Mouse (Mus musculus) neural tube, embryonic 14.5 days (tissue): Measurements from ENCODE around the gene Thpo. TPM values are rescaled to one million over a fixed set of nuclear protein-coding genes. Genes with fewer than 3 reads are reported as not detected.

Source experiments
- ATAC-seq: fragments of 200-750 bp; cut with Nextera tagmentation; 2 replicates; pipeline ENCODE4 v1.8.0; 2017; ENCODE audit warnings: low read depth, mild to moderate bottlenecking, moderate TSS enrichment, moderate library complexity
- H3K27ac ChIP-seq: fragments of 300-500 bp; sonication (generic); 2 replicates; pipeline ENCODE4 v1.5.1; 2014; ENCODE audit warnings: low read depth, mild to moderate bottlenecking, control low read depth, low read length, moderate library complexity, mixed read lengths
- H3K27me3 ChIP-seq: fragments of 300-500 bp; sonication (generic); 2 replicates; pipeline ENCODE4 v1.6.1; 2014; ENCODE audit warnings: low read length; ENCODE audit not compliant: control insufficient read depth, insufficient read depth
- H3K36me3 ChIP-seq: fragments of 300-500 bp; sonication (generic); 2 replicates; pipeline ENCODE4 v1.6.1; 2014; ENCODE audit warnings: low read length, mixed read lengths; ENCODE audit not compliant: control insufficient read depth, insufficient read depth
- H3K4me1 ChIP-seq: fragments of 300-500 bp; sonication (generic); 2 replicates; pipeline ENCODE4 v1.6.1; 2014; ENCODE audit warnings: low read length; ENCODE audit not compliant: control insufficient read depth, insufficient read depth
- H3K4me2 ChIP-seq: fragments of 300-500 bp; sonication (generic); 2 replicates; pipeline ENCODE4 v1.6.1; 2014; ENCODE audit warnings: mild to moderate bottlenecking, low read depth, low read length, control low read depth
- H3K4me3 ChIP-seq: fragments of 300-500 bp; sonication (generic); 2 replicates; pipeline ENCODE4 v1.5.1; 2014; ENCODE audit warnings: low read depth, low read length, control low read depth, mixed read lengths
- H3K9ac ChIP-seq: fragments of 300-500 bp; sonication (generic); replicated peaks from 2 replicates; pipeline ENCODE4 v1.6.1; 2014; ENCODE audit warnings: low read depth, mild to moderate bottlenecking, control low read depth, low read length, mixed read lengths
- H3K9me3 ChIP-seq: fragments of 300-500 bp; sonication (generic); 2 replicates; pipeline ENCODE4 v1.6.1; 2016; ENCODE audit warnings: low read length; ENCODE audit not compliant: control insufficient read depth
- WGBS: fragments of 180-500 bp; shearing (Covaris S2); extraction: QIAGEN DNeasy Blood & Tissue Kit; methylation state at CpG from one replicate; pipeline ENCODE4 v1.1.7; 2014; 5-methylcytosine and 5-hydroxymethylcytosine counted together
- polyA plus RNA-seq: library from polyadenylated mRNA; unstranded; fragments of >200 nt; fragmentation: Nextera tagmentation; extraction: Ambion mirVana; gene quantifications from 2 replicates; pipeline ENCODE4 v1.2.1, GENCODE M21; 2014

Thpo gene
- polyA plus RNA-seq, 1 experiment from 2014 or later: 1.6 TPM

DNA sequence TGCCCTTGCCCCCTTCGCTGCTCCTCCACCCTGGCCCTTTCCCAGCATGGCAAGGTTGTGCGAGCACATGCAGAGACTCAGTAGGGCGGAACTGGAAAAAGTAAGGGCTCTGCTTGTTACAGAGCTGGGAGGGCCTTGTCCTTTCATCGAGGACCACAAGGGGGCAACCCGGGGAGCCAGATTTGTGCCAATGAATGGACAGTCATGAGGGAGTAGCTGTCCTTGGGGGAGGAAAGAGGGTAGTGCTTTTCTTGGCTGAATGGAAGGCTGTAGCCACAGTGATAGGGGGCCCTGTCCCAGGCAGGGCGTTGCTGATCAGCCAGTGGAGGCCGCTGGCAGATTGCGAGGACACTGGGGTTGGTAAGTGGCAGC is 31.8 kb downstream of the Thpo start:
- 7% methylated on average over 8 of the region's 8 CpGs for WGBS
- H3K9ac ChIP-seq: no peak overlapping the region
- H3K4me3 ChIP-seq: no peak overlapping the region
- peak; percentile 79 for ATAC-seq
- H3K4me1 ChIP-seq: peaks cover 14% of the 10 kb centered on the region; the same call in 1 of the 2 replicates
- no peaks in the 10 kb centered on the region for H3K9me3 ChIP-seq
- H3K27ac ChIP-seq: peak overlapping the region; percentile 57; the same call in 1 of the 2 replicates
- peaks cover 32% of the 10 kb centered on the region for H3K36me3 ChIP-seq
- no peak overlapping the region for H3K4me2 ChIP-seq
- H3K27me3 ChIP-seq: no peaks in the 10 kb centered on the region

DNA sequence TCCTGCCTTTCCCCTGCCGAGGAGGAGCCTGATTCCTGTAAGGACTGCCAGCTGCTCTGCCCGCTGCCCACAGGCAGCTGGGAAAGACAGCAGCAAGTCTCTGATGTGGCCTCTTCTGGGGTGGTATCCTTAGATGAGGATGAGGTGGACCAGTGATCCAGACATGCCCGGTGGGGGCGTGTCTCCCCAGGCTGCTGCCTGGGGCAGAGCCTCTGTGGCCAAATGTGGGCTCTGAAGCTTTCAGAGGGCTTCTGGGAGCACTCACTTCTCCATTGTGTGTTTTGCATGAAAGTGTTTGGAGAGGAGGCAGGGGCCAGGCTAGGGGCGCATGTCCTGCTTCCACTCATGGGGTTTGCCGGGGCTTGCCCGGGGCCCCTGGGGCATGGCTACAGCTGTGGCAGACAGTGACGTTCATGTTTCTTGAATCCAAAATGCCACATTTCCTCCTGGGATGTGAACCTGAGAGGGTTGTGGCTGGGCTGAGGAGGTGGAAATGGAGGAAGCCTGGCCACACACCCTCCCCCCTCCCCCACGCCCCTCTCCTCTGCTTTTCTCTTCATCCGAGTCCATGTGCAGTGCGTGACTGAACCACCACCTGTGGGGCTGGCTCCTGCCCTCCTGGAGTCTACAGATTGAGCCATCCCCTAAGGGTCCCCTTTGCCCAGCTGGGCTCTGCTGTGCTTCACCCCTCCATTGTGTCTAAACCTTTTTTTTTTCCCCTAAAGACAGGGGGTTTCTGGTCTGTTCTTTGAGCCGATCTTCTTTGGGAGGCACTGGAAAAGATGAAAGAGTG is 32.4 kb downstream of the Thpo start:
- H3K4me1 ChIP-seq: peaks cover 14% of the 10 kb centered on the region; the same call in 1 of the 2 replicates
- no peak overlapping the region for H3K4me3 ChIP-seq
- H3K27ac ChIP-seq: peak overlapping the region; percentile 57
- WGBS: 17% methylated on average over 11 of the region's 12 CpGs
- 0 out of 2 replicates have a peak, but pooled peaks have one; percentile 22 for ATAC-seq
- H3K27me3 ChIP-seq: no peaks in the 10 kb centered on the region
- 0 out of 2 replicates have a peak overlapping the region, but pooled peaks have one; percentile 0 for H3K9ac ChIP-seq
- no peaks in the 10 kb centered on the region for H3K9me3 ChIP-seq
- no peak overlapping the region for H3K4me2 ChIP-seq
- H3K36me3 ChIP-seq: peaks cover 28% of the 10 kb centered on the region

DNA sequence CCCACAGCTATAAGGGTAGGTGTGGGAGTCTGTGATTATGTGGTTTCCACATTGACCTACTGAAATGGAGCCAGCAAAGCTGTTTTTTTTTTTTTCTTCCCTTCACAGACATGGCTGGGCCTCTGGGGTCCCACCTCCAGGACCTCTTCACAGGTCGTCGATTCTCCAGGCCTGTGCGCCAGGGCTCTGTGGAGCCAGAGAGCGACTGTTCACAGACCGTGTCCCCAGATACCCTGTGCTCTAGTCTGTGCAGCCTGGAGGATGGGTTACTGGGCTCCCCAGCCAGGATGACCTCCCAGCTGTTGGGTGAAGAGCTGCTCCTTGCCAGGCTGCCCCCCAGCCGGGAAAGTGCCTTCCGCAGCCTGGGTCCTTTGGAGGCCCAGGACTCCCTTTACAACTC is 33.0 kb downstream of the Thpo start:
- Histone ChIP-seq H3K9me3 (no peaks in the 10 kb centered on the region), H3K4me3 (no peak overlapping the region), H3K36me3 (peaks cover 25% of the 10 kb centered on the region), H3K27ac (peak overlapping the region; percentile 48; the same call in 1 of the 2 replicates), H3K4me2 (no peak overlapping the region), H3K4me1 (peaks cover 18% of the 10 kb centered on the region; the same call in 1 of the 2 replicates), H3K27me3 (no peaks in the 10 kb centered on the region), H3K9ac (no peak overlapping the region)
- ATAC-seq: no peak
- 41% methylated on average over 7 of the region's 7 CpGs for WGBS

DNA sequence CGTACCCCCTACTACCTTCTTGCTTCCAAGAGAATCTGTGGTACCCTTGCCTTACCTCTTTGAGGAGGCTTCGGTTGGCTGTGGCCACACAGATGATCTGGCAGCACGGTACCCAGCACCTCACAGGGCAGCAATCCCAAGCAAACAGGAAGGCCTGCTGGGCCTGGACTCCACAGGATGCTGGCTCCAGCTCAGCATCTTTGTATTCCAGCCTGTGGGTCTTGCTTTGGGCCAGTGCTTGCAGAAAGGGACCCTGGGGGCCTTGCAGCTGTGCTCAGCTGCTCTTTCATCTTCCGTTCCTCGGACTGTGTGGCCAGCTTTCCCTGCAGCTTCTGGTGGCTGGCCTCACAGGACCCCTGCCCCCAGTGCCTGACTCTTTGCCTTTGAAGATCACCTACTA is 34.3 kb downstream of the Thpo start:
- H3K36me3 ChIP-seq: peaks cover 25% of the 10 kb centered on the region
- no peaks in the 10 kb centered on the region for H3K27me3 ChIP-seq
- no peak overlapping the region for H3K4me3 ChIP-seq
- H3K9me3 ChIP-seq: no peaks in the 10 kb centered on the region
- ATAC-seq: no peak
- H3K4me1 ChIP-seq: peaks cover 30% of the 10 kb centered on the region
- H3K27ac ChIP-seq: no peak overlapping the region
- WGBS: 40% methylated on average over 5 of the region's 5 CpGs
- no peak overlapping the region for H3K4me2 ChIP-seq
- H3K9ac ChIP-seq: no peak overlapping the region

DNA sequence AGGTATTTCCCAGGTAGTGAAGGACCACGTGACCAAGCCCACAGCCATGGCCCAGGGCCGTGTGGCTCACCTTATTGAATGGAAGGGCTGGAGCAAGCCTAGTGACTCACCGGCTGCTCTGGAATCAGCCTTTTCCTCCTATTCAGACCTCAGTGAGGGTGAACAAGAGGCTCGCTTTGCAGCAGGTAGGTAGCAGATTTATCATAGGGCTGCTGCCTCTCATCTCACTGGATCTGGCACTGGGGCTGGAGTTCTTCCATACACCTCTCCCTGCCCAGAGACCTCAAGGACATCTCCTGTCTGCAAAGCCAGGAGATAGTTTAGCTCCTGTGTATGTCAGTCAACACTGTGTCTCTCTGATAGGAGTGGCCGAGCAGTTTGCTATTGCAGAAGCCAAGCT is 35.0 kb downstream of the Thpo start:
- H3K36me3 ChIP-seq: peaks cover 22% of the 10 kb centered on the region
- no peak overlapping the region for H3K4me2 ChIP-seq
- H3K4me3 ChIP-seq: no peak overlapping the region
- H3K9me3 ChIP-seq: no peaks in the 10 kb centered on the region
- WGBS: 83% methylated on average over 5 of the region's 5 CpGs
- peaks cover 38% of the 10 kb centered on the region for H3K4me1 ChIP-seq
- no peak for ATAC-seq
- H3K27ac ChIP-seq: no peak overlapping the region
- no peaks in the 10 kb centered on the region for H3K27me3 ChIP-seq
- H3K9ac ChIP-seq: no peak overlapping the region

DNA sequence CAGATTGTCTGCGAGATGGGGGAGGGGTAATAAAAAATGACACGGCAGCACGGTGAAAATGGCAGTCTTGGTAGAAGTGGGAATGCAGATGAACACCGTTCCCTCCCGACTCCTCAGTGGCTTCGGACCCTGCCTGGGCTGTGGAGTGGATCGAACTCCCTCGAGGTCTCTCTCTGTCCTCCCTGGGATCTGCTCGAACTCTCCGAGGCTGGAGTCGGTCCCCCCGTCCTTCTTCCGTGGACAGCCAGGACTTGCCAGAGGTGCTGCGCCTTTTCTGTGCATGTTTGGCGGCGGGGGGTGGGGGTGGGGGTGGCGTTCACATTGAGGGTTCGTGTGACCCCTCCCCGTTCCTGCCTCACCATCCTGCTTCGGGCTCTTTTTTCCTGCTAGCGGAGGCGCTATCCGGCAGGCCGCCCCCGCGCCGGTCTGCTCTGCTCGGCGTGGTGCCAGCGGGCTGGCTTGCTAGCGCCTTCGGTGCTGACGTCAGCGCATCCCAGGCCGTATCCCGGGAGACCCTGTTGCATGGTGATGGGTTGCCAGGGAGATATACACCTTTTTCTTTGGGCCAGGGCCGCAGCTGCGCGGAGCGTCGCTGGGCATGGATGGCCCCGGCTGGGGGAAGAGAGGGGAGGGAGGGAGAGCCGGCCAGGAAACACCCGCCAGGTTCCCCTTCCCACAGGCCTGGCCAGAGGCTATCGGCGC is 38.5 kb downstream of the Thpo start:
- Histone ChIP-seq H3K9me3 (no peaks in the 10 kb centered on the region), H3K27ac (peak overlapping the region; percentile 73), H3K27me3 (no peaks in the 10 kb centered on the region), H3K4me3 (peak overlapping the region; percentile 41), H3K4me1 (peaks cover 35% of the 10 kb centered on the region), H3K9ac (peak overlapping the region; percentile 50), H3K4me2 (peak overlapping the region; percentile 76), H3K36me3 (peaks cover 17% of the 10 kb centered on the region)
- under 1% methylated on average over 46 of the region's 46 CpGs for WGBS
- ATAC-seq: peak; percentile 72

DNA sequence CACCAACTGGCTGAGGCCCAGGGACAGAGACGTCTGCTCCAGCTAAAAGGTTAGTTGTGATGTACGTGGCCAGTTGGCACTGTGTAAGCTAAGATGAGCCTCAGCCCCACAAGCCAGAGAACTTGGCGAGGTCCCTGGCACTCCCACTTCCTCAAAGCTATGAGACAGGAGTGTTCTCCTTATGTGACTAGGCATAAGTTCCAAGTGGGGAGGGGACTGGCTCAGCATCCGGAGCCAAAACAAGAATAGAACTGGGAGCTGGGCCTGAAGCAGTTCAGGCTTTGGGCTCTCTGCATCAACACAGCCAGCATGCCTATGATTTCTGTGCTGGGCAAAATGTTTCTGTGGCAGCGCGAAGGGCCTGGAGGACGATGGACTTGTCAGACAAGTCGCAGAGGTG is 39.5 kb downstream of the Thpo start:
- H3K27me3 ChIP-seq: no peaks in the 10 kb centered on the region
- peaks cover 17% of the 10 kb centered on the region for H3K36me3 ChIP-seq
- no peaks in the 10 kb centered on the region for H3K9me3 ChIP-seq
- no peak for ATAC-seq
- WGBS: 73% methylated on average over 8 of the region's 8 CpGs
- peak overlapping the region; percentile 10; the same call in 1 of the 2 replicates for H3K27ac ChIP-seq
- peaks cover 35% of the 10 kb centered on the region for H3K4me1 ChIP-seq
- H3K4me2 ChIP-seq: no peak overlapping the region; the same call in 1 of the 2 replicates
- no peak overlapping the region for H3K9ac ChIP-seq
- H3K4me3 ChIP-seq: no peak overlapping the region

DNA sequence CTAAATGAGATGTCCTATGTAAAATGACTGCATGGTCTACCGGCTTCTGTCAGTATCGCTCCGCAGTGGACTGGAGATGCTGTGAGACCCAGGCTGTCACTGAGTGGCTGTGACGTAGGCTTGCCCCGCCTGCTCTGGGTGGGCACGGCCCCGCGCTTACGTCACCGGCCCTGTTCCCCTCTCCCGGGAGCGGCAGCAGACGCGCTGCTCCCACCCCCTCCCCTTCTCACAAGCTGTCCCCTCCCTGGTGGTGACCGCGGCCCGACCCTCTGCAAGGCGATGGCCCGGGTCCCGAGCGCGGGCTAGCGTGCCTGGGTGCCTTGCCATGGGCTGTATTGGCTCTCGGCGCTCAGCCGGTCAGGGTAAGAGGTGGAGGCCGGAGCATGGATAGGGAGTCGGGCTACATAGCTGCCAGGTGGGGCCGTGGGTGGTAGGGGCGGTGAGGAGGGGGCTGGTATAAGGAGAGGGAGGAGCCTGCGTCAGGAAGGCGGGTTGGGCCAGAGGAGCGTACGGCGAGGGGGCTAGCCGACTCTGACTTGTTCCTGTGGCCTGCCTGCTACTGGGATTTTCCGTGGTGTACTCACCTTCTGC is 41.1 kb downstream of the Thpo start, which contains the start of gene Fam131a:
TSS of gene Fam131a (plus strand) at position 131 of the 591 bp plus-strand sequence.
- peak within 1 kb of the TSS; percentile 94 for H3K27ac ChIP-seq
- WGBS: under 1% methylated on average over 35 of the region's 37 CpGs
- H3K4me2 ChIP-seq: peak within 1 kb of the TSS; percentile 86
- peaks cover 23% of the 10 kb centered on the region for H3K36me3 ChIP-seq
- no peaks in the 10 kb centered on the region for H3K27me3 ChIP-seq
- peak within 1 kb of the TSS; percentile 74 for H3K9ac ChIP-seq
- peak; percentile 94 for ATAC-seq
- H3K9me3 ChIP-seq: no peaks in the 10 kb centered on the region
- H3K4me1 ChIP-seq: peaks cover 35% of the 10 kb centered on the region
- peak within 1 kb of the TSS; percentile 59 for H3K4me3 ChIP-seq
